Mouse (Mus musculus): ENCODE data around the gene Faap20. TPM values are rescaled to one million over a fixed set of nuclear protein-coding genes. Genes with fewer than 3 reads are reported as not detected.

Gene Faap20
- total RNA-seq, 2 experiments from 2014 or later = 54.9 to 56.3 TPM

Other genes starting within 250 kb of the Faap20 start
- gene Plch2, start 193.0 kb upstream of the Faap20 start, total RNA-seq (2021) = 1 to 10 TPM; 1.1 to 1.6 TPM
- 10 to 100 TPM; 25.6 to 27.5 TPM for gene Pex10, start 182.8 kb upstream of the Faap20 start, total RNA-seq (2021)
- gene Rer1, start 163.4 kb upstream of the Faap20 start, total RNA-seq (2021) = 10 to 100 TPM; 90.8 to 96.1 TPM
- 10 to 100 TPM; 12.1 to 14.9 TPM for gene Morn1, start 163.2 kb upstream of the Faap20 start, total RNA-seq (2021)
- 100 to 1,000 TPM; 106 to 111 TPM for gene Ski, start 27.2 kb upstream of the Faap20 start, total RNA-seq (2021)
- 10 to 100 TPM in 1 of 2 experiments, 1 to 10 TPM in 1; 7.8 to 10.3 TPM for gene Prkcz, start 111.6 kb downstream of the Faap20 start, total RNA-seq (2021)
- under 1 TPM; 0.20 to 0.25 TPM for gene Gabrd, start 148.3 kb downstream of the Faap20 start, total RNA-seq (2021)
- gene Cfap74, start 159.4 kb downstream of the Faap20 start, total RNA-seq (2021) = 1 to 10 TPM; 1.1 to 1.3 TPM
- 10 to 100 TPM in 1 of 2 experiments, 1 to 10 TPM in 1; 7.4 to 14.4 TPM for gene Tmem52, start 219.3 kb downstream of the Faap20 start, total RNA-seq (2021)
- gene Gnb1, start 241.6 kb downstream of the Faap20 start, total RNA-seq (2021) = 100 to 1,000 TPM; 441 to 466 TPM